Mouse (Mus musculus): ENCODE measurements at regions not wholly inside any gene's neighbourhood (a gene's known extent, or its start where the extent isn't known, plus 50 kb on each side); places are given as distances from the start of the nearest gene placed in this dataset.

DNA sequence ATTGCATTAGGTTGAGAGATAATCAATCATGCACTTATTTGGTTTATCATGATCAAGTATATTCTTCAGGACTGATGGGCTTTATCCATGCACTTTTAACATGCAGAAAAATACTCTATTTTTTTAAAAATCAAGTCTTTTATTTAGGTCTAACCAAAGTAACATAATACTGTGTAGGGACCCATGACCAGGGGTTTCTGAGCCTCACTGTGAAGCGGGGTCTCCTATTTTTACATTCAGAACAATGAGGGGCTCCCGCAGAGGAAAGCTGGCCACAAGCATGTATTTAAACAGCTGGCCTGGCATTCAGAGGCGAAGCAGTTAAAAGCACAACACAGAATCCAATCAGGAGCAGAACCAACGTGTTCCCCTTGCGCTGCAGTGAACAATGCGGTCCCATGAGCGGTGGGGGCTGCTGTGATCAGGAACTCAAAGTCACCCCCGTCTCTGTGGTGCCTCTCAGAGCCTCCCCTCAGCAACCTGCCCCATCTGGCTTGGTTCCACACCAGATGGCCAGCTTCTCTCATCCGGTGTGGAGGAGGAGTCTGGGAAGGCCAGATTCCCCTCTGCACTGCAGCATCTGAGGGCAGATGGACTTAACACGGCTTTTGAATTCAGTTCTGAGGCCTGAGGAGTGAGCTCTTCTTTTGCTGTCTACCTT, 63.2 kb upstream of the Ubl3 start:
- no peak for TF ChIP-seq CTCF (IDR thresholded peaks at IDR 0.05; ENCODE audit: borderline replicate concordance, control insufficient read depth, extremely low read depth, insufficient read depth, low read length, poor library complexity)
- no peak for TF ChIP-seq POLR2A (IDR thresholded peaks at IDR 0.05; ENCODE audit: control insufficient read depth, extremely low read depth, insufficient read depth, low read length, poor library complexity)

All from thymus, adult 2 months (tissue).